Mouse (Mus musculus): ENCODE measurements around the gene Dcxr.
"Not testable (repeated sequence)": the region's sequence is repeated elsewhere in the genome, so short reads cannot be mapped to it uniquely, and the experiment has no call there.

GRCm38 (mm10) chr11:120729432-120730050 lies 2.5 kb upstream of the Dcxr start:
- not testable (repeated sequence) for TF ChIP-seq MAFK (IDR thresholded peaks at IDR 0.05; ENCODE audit: insufficient read depth, low read depth, low read length); CHD2 (IDR thresholded peaks at IDR 0.05; ENCODE audit: low read depth, low read length); ZC3H11A (IDR thresholded peaks at IDR 0.05; ENCODE audit: borderline replicate concordance, low read depth, low read length); ZNF384 (IDR thresholded peaks at IDR 0.05; ENCODE audit: low read depth, low read length)
